Mouse (Mus musculus) heart, postnatal 14 days (tissue): ENCODE results near the gene Golga7b. TPM values are rescaled to one million over a fixed set of nuclear protein-coding genes. Genes with fewer than 3 reads are reported as not detected.
A peak's percentile ranks its signal among the peaks of the same experiment; 100 is the strongest.

ENCODE experiments used
- DNase-seq, 2 experiments: peaks; one replicate each; pipeline ENCODE4 v3.0.0; 2021 to 2022
- intact Hi-C: fragments of 180-260 bp; cut with DNase I; formaldehyde crosslinking; loops from one replicate; pipeline ENCODE4 v1.15.1; 2025
- long read RNA-seq, 2 experiments: library from polyadenylated mRNA; stranded (forward); transcript quantifications; one replicate each; pipeline ENCODE4 v2.0.0; 2021
- total RNA-seq, 2 experiments: library from RNA; stranded (reverse); gene quantifications; 2 replicates each; pipeline ENCODE4 v1.2.3; 2021

Gene Golga7b
- total RNA-seq: under 1 TPM; 0.49 to 0.50 TPM
- long read RNA-seq, experiment 1, partial matches to known transcripts: 0 of 1 reads
- long read RNA-seq, experiment 1, other reads (novel, unspliced or antisense): 1 of 1 reads
- long read RNA-seq, experiment 2: 0 reads

- no peak for DNase-seq
- intact Hi-C loops: no loop called here
Measured at GRCm38 (mm10) chr19:42247519-42247918, at the start of gene Golga7b. Gene Golga7b (plus strand): TSS chr19:42247574.

- intact Hi-C loops: no loop called here
- DNase-seq: no peak
Measured at GRCm38 (mm10) chr19:42198026-42198425, 49.3 kb upstream of the Golga7b start.

DNA sequence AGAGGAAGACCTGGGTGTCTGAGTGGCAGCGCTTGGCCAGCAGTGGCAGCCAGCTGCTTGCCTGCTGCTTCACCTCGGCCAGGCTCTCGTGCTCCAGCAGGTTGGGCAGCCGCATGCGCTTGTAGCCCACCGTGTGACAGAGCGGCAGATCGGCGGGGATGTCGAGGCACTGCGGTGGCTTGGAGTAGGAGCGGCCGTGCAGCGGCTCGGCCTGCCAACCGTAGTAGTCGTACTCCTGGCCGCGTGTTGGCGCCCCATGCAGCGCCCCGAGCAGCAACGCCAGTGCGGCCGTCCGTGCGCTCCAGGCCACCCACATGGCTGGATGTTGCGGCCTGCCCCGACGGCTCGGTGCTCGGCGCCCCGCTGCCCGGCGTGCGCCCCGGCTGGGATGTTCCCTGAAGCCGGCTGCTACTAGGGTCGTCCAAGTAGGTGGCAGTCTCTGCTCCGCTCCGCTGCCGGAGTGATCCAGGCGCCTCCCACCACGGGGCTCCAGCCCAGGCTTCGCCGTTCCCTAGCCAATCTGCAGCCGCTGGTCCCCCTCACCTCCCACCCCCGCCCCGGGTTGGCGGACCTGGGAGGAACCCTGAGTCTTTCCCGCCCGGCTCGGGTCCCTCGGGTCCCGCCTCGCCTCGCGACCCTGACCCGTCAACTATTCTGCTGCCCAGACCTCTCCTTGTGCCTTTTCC lies 45.5 kb upstream of the Golga7b start, which contains the start of gene Sfrp5:
TSS of gene Sfrp5 (minus strand) at position 557 of the 686 bp plus-strand sequence.
- no peak for DNase-seq
- intact Hi-C loops: no loop called here

DNA sequence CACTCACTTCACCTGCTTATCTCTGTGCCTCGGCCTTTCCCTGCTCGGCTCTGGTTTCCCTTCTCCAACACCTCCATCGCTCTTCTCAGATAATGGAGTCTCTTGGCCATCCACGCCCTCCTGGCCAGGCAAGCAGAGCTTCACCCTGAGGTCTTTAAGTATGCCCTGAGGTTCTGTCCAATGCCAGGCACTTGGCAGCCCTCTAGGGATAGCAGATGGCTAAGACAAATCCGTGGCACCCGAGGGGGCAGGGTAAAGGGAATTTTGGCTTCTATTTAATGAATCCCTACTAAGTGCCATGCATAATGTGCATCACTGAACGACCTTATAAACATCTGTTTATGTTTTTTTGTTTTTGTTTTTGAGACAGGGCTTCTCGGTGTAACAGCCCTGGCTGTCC lies 44.9 kb upstream of the Golga7b start:
- intact Hi-C loops: no loop called here
- DNase-seq: no peak

GRCm38 (mm10) chr19:42204306-42204705 lies 43.1 kb upstream of the Golga7b start:
- intact Hi-C loops: no loop called here
- peak; percentile 40 to 41 for DNase-seq

GRCm38 (mm10) chr19:42205201-42205600 lies 42.2 kb upstream of the Golga7b start:
- DNase-seq: no peak
- intact Hi-C loops: no loop called here

DNA sequence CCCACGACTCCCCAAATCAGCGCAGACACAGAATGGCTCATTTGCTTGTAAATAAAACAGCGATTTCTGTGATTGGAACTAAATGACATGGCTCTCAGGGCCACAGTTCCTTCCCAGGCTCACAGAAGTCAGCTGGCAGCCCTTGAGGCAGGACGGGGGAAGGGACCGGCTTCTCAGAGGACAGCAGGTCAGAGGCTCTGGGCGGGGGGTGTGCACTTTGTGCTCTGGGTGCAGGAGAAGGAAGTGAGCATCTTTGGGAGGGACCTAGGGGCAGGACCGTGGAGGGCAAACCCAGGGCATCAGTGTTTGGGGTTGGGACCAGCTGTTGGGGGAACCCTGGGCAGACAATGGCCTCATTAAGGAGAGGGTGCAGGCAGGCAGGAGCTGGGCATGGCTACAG lies 37.9 kb upstream of the Golga7b start:
- intact Hi-C loops: no loop called here
- no peak for DNase-seq

GRCm38 (mm10) chr19:42209976-42210375 lies 37.4 kb upstream of the Golga7b start:
- intact Hi-C loops: no loop called here

DNA sequence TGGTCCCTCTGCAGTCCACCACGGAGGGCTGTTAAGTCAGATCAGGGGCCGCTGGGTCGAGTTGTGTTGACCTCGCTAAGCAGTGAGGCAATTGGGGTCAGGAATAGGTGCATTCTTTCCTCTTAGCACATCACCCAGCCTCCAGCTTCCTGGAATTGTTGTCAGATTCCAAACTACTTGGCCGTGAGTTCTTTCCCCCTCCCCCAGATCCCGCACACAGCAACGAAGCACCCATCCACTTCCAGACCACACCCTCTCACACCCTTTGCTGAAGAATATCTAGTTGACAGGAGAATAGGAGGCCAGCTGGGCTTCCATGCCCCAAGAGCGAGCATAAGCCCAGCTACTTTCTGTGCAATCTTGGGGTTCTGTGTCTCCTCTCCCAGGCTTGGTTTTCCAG lies 35.4 kb upstream of the Golga7b start:
- intact Hi-C loops: no loop called here
- no peak for DNase-seq

More at GRCm38 (mm10) chr19:42209976-42210375, 37.4 kb upstream of the Golga7b start:
- DNase-seq: no peak

DNA sequence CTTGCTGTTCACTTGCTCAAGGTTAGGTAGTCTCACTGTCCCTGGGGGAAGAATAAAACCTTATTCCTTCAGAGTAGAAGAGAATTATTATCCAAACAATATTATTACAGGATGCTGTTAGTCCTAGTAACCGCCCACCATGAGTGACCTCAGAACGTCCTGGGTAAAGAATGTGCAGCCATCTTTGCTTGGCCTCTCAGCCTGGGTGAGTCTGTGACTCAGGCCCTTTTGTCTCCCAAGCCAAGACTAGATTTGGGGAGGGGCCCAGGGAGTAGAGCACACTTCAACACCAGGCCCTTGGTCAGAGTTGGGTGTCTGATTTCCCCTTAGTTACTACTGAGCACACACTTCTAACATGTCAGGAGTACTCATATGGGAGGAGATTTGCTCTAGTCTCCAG lies 32.8 kb upstream of the Golga7b start:
- no peak for DNase-seq
- intact Hi-C loops: no loop called here

- intact Hi-C loops: loop anchor here (1.0 kb wide), 1 partner anchor 55 kb away; no protein-coding TSS in a partner anchor
- DNase-seq: no peak
Measured at GRCm38 (mm10) chr19:42216699-42217373, 30.5 kb upstream of the Golga7b start.

GRCm38 (mm10) chr19:42217374-42217763 lies 30.0 kb upstream of the Golga7b start:
- intact Hi-C loops: loop anchor here (1.0 kb wide), 1 partner anchor 55 kb away; no protein-coding TSS in a partner anchor
- DNase-seq: peak; percentile 25 to 62

DNA sequence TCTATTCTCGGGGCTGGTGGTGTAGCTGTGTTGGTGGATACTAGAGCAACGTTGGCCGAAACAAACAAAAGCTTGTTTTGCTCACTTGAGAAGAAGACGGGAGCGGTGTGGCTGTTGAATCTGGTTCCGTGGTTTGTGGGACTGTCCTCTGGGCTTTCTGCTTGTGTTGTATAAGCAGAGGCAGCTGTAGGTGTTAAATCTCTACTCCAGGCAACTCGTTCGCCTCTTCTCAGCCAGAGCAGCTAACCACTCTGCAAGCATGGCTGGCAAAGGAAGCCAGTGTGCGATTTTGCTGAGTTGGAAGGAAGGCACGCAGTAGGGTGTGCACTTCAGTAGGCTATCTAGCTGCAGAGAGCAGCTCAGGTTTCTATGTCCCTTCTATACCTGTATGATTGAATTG lies 20.9 kb upstream of the Golga7b start:
- intact Hi-C loops: no loop called here

GRCm38 (mm10) chr19:42229499-42230287 lies 17.7 kb upstream of the Golga7b start:
- intact Hi-C loops: no loop called here
- no peak for DNase-seq

More for the DNA sequence above, 20.9 kb upstream of the Golga7b start:
- DNase-seq: no peak

DNA sequence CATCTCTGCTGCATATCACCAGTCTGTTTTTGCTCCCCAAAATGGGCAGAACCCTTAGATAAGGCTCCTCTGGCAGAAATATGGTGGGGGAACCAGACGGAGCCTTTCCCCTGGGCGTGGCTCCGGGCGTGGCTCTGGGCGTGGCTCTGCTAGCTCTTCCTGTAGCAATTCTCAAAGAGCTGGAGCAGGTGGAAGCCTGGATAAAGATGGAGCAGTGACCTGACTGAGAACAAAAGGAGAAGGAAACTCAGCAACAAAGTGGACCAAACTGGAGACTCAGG lies 17.1 kb upstream of the Golga7b start:
- intact Hi-C loops: no loop called here
- no peak for DNase-seq

- DNase-seq: no peak
- intact Hi-C loops: no loop called here
Measured at GRCm38 (mm10) chr19:42230986-42231385, 16.4 kb upstream of the Golga7b start.

- intact Hi-C loops: no loop called here
- DNase-seq: peak; percentile 17 to 40
Measured at GRCm38 (mm10) chr19:42237602-42238340, 9.6 kb upstream of the Golga7b start.

- intact Hi-C loops: no loop called here
- DNase-seq: peak; percentile 28 to 42
Measured at GRCm38 (mm10) chr19:42238341-42238715, 9.0 kb upstream of the Golga7b start.

DNA sequence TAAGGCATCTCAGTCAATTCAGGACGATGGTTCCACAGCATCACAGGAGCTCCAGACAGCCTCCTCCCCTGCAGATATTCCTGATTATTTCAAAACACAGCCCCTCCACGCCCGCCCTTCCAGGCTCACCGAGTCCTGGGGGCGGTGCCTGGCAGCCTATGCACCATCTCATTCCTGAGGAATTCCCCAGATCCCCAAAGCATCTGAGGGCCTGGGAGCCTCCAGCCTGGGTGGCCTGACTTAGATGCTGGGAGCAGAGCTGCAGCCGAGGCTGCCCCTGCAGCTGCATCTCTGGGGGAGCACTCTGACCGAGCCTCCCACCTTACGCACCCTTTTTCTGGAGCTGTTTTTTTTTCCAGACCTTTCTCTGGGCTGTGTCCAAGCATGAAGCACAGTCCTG lies 6.5 kb upstream of the Golga7b start:
- DNase-seq: no peak
- intact Hi-C loops: no loop called here

GRCm38 (mm10) chr19:42243401-42243800 lies 4.0 kb upstream of the Golga7b start:
- no peak for DNase-seq
- intact Hi-C loops: no loop called here
